Mouse (Mus musculus) embryonic facial prominence, embryonic 12.5 days (tissue): ENCODE results near the gene Gm13285. TPM values are rescaled to one million over a fixed set of nuclear protein-coding genes. Genes with fewer than 3 reads are reported as not detected.
A peak's percentile ranks its signal among the peaks of the same experiment; 100 is the strongest.
"Not testable (repeated sequence)": the region's sequence is repeated elsewhere in the genome, so short reads cannot be mapped to it uniquely, and the experiment has no call there.

Source experiments
- ATAC-seq: fragments of 200-750 bp; cut with Nextera tagmentation; 2 replicates; pipeline ENCODE4 v1.8.0; 2017; ENCODE audit not compliant: insufficient number of reproducible peaks, insufficient read depth, low FRiP score, low TSS enrichment
- H3K27ac ChIP-seq: fragments of 300-500 bp; sonication (generic); 2 replicates; pipeline ENCODE4 v1.5.1; 2016; ENCODE audit warnings: mild to moderate bottlenecking
- H3K27me3 ChIP-seq: fragments of 300-500 bp; sonication (generic); 2 replicates; pipeline ENCODE4 v1.6.1; 2016; ENCODE audit warnings: mild to moderate bottlenecking, moderate library complexity
- H3K36me3 ChIP-seq: fragments of 300-500 bp; sonication (generic); 2 replicates; pipeline ENCODE4 v1.6.1; 2016; ENCODE audit warnings: mild to moderate bottlenecking
- H3K4me1 ChIP-seq: fragments of 300-500 bp; sonication (generic); 2 replicates; pipeline ENCODE4 v1.6.1; 2016
- H3K4me2 ChIP-seq: fragments of 300-500 bp; sonication (generic); replicated peaks from 2 replicates; pipeline ENCODE4 v1.6.1; 2016; ENCODE audit warnings: mild to moderate bottlenecking, moderate library complexity
- H3K4me3 ChIP-seq: fragments of 300-500 bp; sonication (generic); 2 replicates; pipeline ENCODE4 v1.5.1; 2016; ENCODE audit warnings: mild to moderate bottlenecking
- H3K9ac ChIP-seq: fragments of 300-500 bp; sonication (generic); 2 replicates; pipeline ENCODE4 v1.6.1; 2016; ENCODE audit warnings: mild to moderate bottlenecking, moderate library complexity
- H3K9me3 ChIP-seq: fragments of 300-500 bp; sonication (generic); 2 replicates; pipeline ENCODE4 v1.6.1; 2016; ENCODE audit warnings: mild to moderate bottlenecking, moderate library complexity
- WGBS: fragments of 180-500 bp; shearing (Covaris S2); methylation state at CpG from one replicate; pipeline ENCODE4 v1.1.7; 2016; 5-methylcytosine and 5-hydroxymethylcytosine counted together
- polyA plus RNA-seq: library from polyadenylated mRNA; unstranded; fragments of >200 nt; fragmentation: Nextera tagmentation; extraction: Ambion mirVana; gene quantifications from 2 replicates; pipeline ENCODE4 v1.2.1, GENCODE M21; 2016

The Gm13285 gene
- polyA plus RNA-seq, 1 experiment from 2014 or later, result 1.5 TPM

- not testable (repeated sequence) for H3K27ac ChIP-seq, ATAC-seq, H3K4me1 ChIP-seq, H3K27me3 ChIP-seq, H3K9ac ChIP-seq, H3K36me3 ChIP-seq, H3K9me3 ChIP-seq
- Histone ChIP-seq H3K4me2 (peak within 1 kb of the TSS; percentile 32; the same call in 1 of the 2 replicates), H3K4me3 (0 out of 2 replicates have a peak within 1 kb of the TSS, but pooled peaks have one; percentile 22)
- WGBS, result no CpG with 5 or more reads among the region's 8 CpGs
Measured at GRCm38 (mm10) chr4:88805231-88805630, 5.8 kb downstream of the Gm13285 start, which contains the start of gene Gm13288. Gm13288 (plus strand) TSS chr4:88805531.

DNA sequence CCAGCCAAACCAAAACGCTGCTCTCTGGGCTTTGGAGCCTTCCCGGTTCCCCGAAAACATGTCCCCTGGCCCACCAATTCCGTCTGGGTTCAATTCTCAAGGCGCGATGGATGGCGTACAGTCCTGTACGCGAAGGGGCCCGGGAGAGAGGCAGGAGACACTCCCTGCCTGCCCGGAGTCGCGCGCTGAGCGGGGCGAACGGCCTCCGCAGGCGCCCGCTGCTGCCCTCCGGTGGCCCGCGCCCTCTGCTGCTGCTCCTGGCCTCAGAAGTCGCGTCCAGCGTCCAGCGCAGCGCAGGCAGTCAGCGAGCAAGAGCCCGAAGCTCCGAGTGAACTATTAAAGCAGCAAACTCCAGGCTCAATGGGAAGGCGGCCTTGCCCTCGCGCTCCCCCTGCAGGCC lies 6.3 kb downstream of the Gm13285 start:
- H3K27ac ChIP-seq, H3K36me3 ChIP-seq, H3K27me3 ChIP-seq, ATAC-seq, H3K9me3 ChIP-seq, H3K4me1 ChIP-seq, H3K9ac ChIP-seq: not testable (repeated sequence)
- H3K4me2 ChIP-seq, result peak overlapping the region; percentile 32; the same call in 1 of the 2 replicates
- 0 out of 2 replicates have a peak overlapping the region, but pooled peaks have one; percentile 22 for H3K4me3 ChIP-seq
- WGBS, result 0% methylated on average over 14 of the region's 34 CpGs

DNA sequence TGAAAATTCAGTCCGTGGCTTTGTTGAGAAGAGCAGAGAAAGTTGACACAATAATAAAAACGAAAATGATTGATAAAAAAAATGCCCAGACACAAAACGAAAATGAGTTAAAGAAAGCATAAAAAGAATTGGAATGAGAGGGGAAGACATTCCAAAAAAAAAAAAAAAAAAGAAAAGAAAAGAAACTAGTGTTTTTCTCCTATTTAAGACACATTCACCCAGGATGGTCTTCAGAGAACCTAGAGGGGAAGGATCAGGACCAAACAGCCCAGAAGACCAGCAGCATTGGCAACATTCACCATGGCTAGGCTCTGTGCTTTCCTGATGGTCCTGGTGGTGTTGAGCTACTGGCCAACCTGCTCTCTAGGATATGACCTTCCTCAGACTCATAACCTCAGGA lies 16.5 kb downstream of the Gm13285 start, which contains the start of gene Ifna7:
Gene Ifna7, plus strand, starts transcription at position 301 of the 400 bp plus-strand sequence.
- Histone ChIP-seq H3K9me3 (no peaks in the 10 kb centered on the region), H3K36me3 (no peaks in the 10 kb centered on the region), H3K27me3 (no peaks in the 10 kb centered on the region), H3K4me3 (no peak within 1 kb of the TSS), H3K4me2 (no peak within 1 kb of the TSS), H3K9ac (no peak within 1 kb of the TSS), H3K4me1 (no peaks in the 10 kb centered on the region), H3K27ac (no peak within 1 kb of the TSS)
- ATAC-seq, result no peak
- WGBS, result 61% methylated on average over 3 of the region's 3 CpGs

DNA sequence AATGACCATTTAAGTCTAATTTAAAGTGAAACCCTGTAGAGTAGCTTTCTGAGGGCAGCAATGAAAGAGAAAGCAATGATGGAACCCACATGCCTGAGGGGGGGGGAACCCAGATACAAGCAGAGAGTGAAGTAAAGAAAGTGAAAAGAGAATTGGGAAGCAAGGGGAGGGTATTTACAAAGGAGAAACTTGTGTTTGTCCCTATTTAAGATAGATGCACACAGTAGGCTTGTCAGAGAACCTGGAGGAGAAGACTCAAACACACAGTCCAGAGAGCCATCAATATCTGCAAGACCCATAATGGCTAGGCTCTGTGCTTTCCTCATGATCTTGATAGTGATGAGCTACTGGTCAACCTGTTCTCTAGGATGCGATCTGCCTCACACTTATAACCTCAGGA lies 20.2 kb downstream of the Gm13285 start, which contains the start of gene Ifna11:
Gene Ifna11, plus strand, starts transcription at position 301 of the 400 bp plus-strand sequence.
- H3K4me2 ChIP-seq, result no peak within 1 kb of the TSS
- no peak within 1 kb of the TSS for H3K27ac ChIP-seq
- WGBS, result 96% methylated on average over 1 of the region's 1 CpGs
- no peaks in the 10 kb centered on the region for H3K9me3 ChIP-seq
- no peak for ATAC-seq
- no peaks in the 10 kb centered on the region for H3K36me3 ChIP-seq
- H3K27me3 ChIP-seq, result no peaks in the 10 kb centered on the region
- H3K4me3 ChIP-seq, result no peak within 1 kb of the TSS
- H3K4me1 ChIP-seq, result no peaks in the 10 kb centered on the region
- H3K9ac ChIP-seq, result no peak within 1 kb of the TSS

- no peaks in the 10 kb centered on the region for H3K27me3 ChIP-seq
- ATAC-seq, result no peak
- H3K9me3 ChIP-seq, result no peaks in the 10 kb centered on the region
- no peak overlapping the region for H3K9ac ChIP-seq
- H3K4me3 ChIP-seq, result no peak overlapping the region
- WGBS, result 26% methylated on average over 4 of the region's 4 CpGs
- H3K4me2 ChIP-seq, result no peak overlapping the region
- H3K4me1 ChIP-seq, result no peaks in the 10 kb centered on the region
- H3K36me3 ChIP-seq, result no peaks in the 10 kb centered on the region
- H3K27ac ChIP-seq, result no peak overlapping the region
Measured at GRCm38 (mm10) chr4:88822995-88823394, 23.5 kb downstream of the Gm13285 start.

DNA sequence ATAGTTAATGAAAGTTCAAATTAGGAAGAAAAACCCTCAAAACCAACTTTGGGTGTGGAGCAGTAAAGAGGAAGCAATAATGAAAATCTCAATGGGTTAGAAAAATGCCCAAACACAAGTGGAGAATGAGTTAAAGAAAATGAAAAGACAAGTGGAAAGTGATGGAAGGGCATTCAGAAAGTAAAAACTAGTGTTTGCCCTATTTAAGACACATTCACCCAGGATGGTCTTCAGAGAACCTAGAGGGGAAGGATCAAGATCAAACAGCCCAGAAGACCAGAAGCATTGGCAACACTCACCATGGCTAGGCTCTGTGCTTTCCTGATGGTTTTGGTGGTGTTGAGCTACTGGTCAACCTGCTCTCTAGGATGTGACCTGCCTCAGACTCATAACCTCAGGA lies 27.7 kb downstream of the Gm13285 start, which contains the start of gene Ifna6:
Gene Ifna6, plus strand, starts transcription at position 301 of the 400 bp plus-strand sequence.
- H3K9ac ChIP-seq, H3K36me3 ChIP-seq, H3K4me3 ChIP-seq, H3K27ac ChIP-seq, H3K4me1 ChIP-seq, ATAC-seq, H3K9me3 ChIP-seq, H3K27me3 ChIP-seq, H3K4me2 ChIP-seq: not testable (repeated sequence)

GRCm38 (mm10) chr4:88830523-88830922 lies 31.1 kb downstream of the Gm13285 start:
- Histone ChIP-seq H3K27me3 (no peaks in the 10 kb centered on the region), H3K27ac (no peak overlapping the region), H3K9ac (no peak overlapping the region), H3K4me2 (no peak overlapping the region), H3K36me3 (no peaks in the 10 kb centered on the region), H3K4me3 (no peak overlapping the region), H3K9me3 (no peaks in the 10 kb centered on the region), H3K4me1 (no peaks in the 10 kb centered on the region)
- 35% methylated on average over 4 of the region's 4 CpGs for WGBS
- ATAC-seq, result no peak

- not testable (repeated sequence) for H3K4me3 ChIP-seq, ATAC-seq, H3K27me3 ChIP-seq, H3K4me1 ChIP-seq, H3K9me3 ChIP-seq, H3K36me3 ChIP-seq, H3K27ac ChIP-seq, H3K4me2 ChIP-seq, H3K9ac ChIP-seq
- 78% methylated on average over 1 of the region's 1 CpGs for WGBS
Measured at GRCm38 (mm10) chr4:88835225-88835624, 35.8 kb downstream of the Gm13285 start, which contains the start of gene Ifna5. Ifna5 (plus strand) TSS chr4:88835525.

GRCm38 (mm10) chr4:88838828-88839227 lies 39.4 kb downstream of the Gm13285 start:
- H3K9me3 ChIP-seq, result no peaks in the 10 kb centered on the region
- H3K27me3 ChIP-seq, result no peaks in the 10 kb centered on the region
- H3K27ac ChIP-seq, result no peak overlapping the region
- H3K36me3 ChIP-seq, result no peaks in the 10 kb centered on the region
- H3K9ac ChIP-seq, result no peak overlapping the region
- WGBS, result 43% methylated on average over 3 of the region's 3 CpGs
- H3K4me3 ChIP-seq, result no peak overlapping the region
- no peak overlapping the region for H3K4me2 ChIP-seq
- H3K4me1 ChIP-seq, result no peaks in the 10 kb centered on the region
- ATAC-seq, result no peak

- Histone ChIP-seq H3K9ac (no peak overlapping the region), H3K9me3 (no peaks in the 10 kb centered on the region), H3K36me3 (no peaks in the 10 kb centered on the region), H3K4me1 (no peaks in the 10 kb centered on the region), H3K4me3 (no peak overlapping the region), H3K4me2 (no peak overlapping the region), H3K27ac (no peak overlapping the region), H3K27me3 (no peaks in the 10 kb centered on the region)
- ATAC-seq, result no peak
- 75% methylated on average over 3 of the region's 3 CpGs for WGBS
Measured at GRCm38 (mm10) chr4:88840058-88840457, 40.6 kb downstream of the Gm13285 start.

- no peak within 1 kb of the TSS for H3K4me3 ChIP-seq
- H3K9me3 ChIP-seq, result no peaks in the 10 kb centered on the region
- H3K36me3 ChIP-seq, result no peaks in the 10 kb centered on the region
- ATAC-seq, result no peak
- no peak within 1 kb of the TSS for H3K4me2 ChIP-seq
- H3K9ac ChIP-seq, result no peak within 1 kb of the TSS
- H3K27me3 ChIP-seq, result no peaks in the 10 kb centered on the region
- 43% methylated on average over 2 of the region's 2 CpGs for WGBS
- no peaks in the 10 kb centered on the region for H3K4me1 ChIP-seq
- no peak within 1 kb of the TSS for H3K27ac ChIP-seq
Measured at GRCm38 (mm10) chr4:88841438-88841911, 42.0 kb downstream of the Gm13285 start, which contains the start of gene Ifna4. Ifna4 (plus strand) TSS chr4:88841861.

DNA sequence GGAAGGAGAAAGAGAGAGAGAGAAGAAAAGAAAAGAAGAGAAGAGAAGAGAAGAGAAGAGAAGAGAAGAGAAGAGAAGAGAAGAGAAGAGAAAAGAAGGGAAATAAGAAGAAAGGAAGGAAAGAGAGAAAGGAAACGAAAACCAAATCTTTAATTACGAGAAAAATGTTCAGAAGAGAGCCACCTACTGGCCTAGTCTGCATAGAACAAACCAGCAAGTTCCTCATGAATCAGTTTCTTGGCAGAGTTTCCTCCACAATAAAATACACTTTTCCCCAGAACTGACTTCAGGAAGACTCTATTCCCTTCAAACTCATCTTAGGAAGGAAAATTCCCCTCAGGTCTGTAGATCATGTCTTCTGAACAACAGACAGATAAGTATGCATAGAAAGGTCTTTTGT lies 45.9 kb downstream of the Gm13285 start:
- no peak overlapping the region for H3K9ac ChIP-seq
- 54% methylated on average over 2 of the region's 2 CpGs for WGBS
- H3K36me3 ChIP-seq, result no peaks in the 10 kb centered on the region
- H3K4me2 ChIP-seq, result no peak overlapping the region
- ATAC-seq, result no peak
- H3K27ac ChIP-seq, result no peak overlapping the region
- H3K4me3 ChIP-seq, result no peak overlapping the region
- no peaks in the 10 kb centered on the region for H3K4me1 ChIP-seq
- H3K27me3 ChIP-seq, result no peaks in the 10 kb centered on the region
- H3K9me3 ChIP-seq, result no peaks in the 10 kb centered on the region
